ENCODE assay signal across 17 mouse cellular contexts in genomic region chr1:128058625-128059024, GRCm38 (mm10).
"Had no signal": no experiment of that assay in that cellular context is flagged by ENCODE, and none has a peak within 500 bp of the region (broad histone marks: within the 10 kb centered on the region; RNA-seq: fewer than 3 reads in every experiment).

No protein-coding gene starts in this region.

- H3K9ac ChIP-seq: kidney, embryonic 15.5 days; liver, embryonic 14.5 days; lung, embryonic 15.5 days; midbrain, embryonic 15.5 days; neural tube, embryonic 12.5 days had no signal

- H3K4me2 ChIP-seq: kidney, embryonic 15.5 days; lung, embryonic 15.5 days; midbrain, embryonic 11.5 days; midbrain, embryonic 15.5 days; neural tube, embryonic 12.5 days had no signal

- H3K4me1 ChIP-seq: kidney, embryonic 15.5 days; lung, embryonic 15.5 days; midbrain, embryonic 15.5 days; neural tube, embryonic 12.5 days had no signal

- H3K4me3 ChIP-seq: kidney, embryonic 15.5 days; lung, embryonic 15.5 days; megakaryocyte, embryonic 14.5 days; midbrain, embryonic 15.5 days; neural tube, embryonic 12.5 days had no signal

- H3K36me3 ChIP-seq: kidney, embryonic 15.5 days; lung, embryonic 15.5 days; midbrain, embryonic 15.5 days; neural tube, embryonic 12.5 days had no signal

- H3K9me3 ChIP-seq: kidney, embryonic 15.5 days; lung, embryonic 15.5 days; megakaryocyte, embryonic 14.5 days; midbrain, embryonic 15.5 days; neural tube, embryonic 12.5 days had no signal

- DNase-seq: kidney, adult 11 months; kidney, adult 8-10 months; kidney, postnatal 14 days; kidney, postnatal 4 days; lung, adult 18-20 months; lung, postnatal 10 days; lung, postnatal 36 days; retina, postnatal 1 day; thymus, adult 18-20 months; thymus, postnatal 36 days had no signal

- ATAC-seq: midbrain, embryonic 15.5 days had no signal

- H3K27ac ChIP-seq: kidney, embryonic 15.5 days; liver, embryonic 14.5 days; lung, embryonic 15.5 days; midbrain, embryonic 15.5 days; neural tube, embryonic 12.5 days had no signal

- H3K27me3 ChIP-seq: kidney, embryonic 15.5 days; lung, embryonic 15.5 days; megakaryocyte, embryonic 14.5 days; midbrain, embryonic 15.5 days; neural tube, embryonic 12.5 days had no signal
